Mouse (Mus musculus): Measurements from ENCODE around the gene Lgals8.

DNA sequence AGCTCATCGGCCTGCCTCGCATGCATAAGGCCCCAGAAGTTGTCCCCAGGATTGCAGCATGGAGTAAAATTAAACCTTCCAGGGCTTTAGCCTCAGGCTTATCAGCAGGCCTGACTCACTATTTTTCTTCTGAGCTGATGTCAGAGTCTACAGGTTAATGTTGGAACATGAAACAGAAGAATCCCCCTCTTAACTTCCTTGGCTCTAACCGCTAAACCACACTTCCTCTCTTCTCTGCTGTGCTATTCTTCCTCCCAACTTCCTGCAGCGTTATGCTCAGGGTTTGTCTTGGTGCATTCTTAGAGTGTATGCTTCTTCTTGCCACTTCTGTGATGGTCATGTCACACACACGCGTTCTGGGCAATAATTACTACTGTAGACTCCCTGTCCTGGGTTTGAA, 42.7 kb upstream of the Lgals8 start:
- TF ChIP-seq POLR2A (IDR thresholded peaks at IDR 0.05; ENCODE audit: insufficient read depth, low read depth, low read length) (no peak), CTCF (IDR thresholded peaks at IDR 0.05; ENCODE audit: insufficient read depth, low read depth, low read length) (no peak)
